Mouse (Mus musculus) frontal cortex, adult (tissue): ENCODE measurements around the gene Fpr3.
"Not testable (repeated sequence)": the region's sequence is repeated elsewhere in the genome, so short reads cannot be mapped to it uniquely, and the experiment has no call there.

ENCODE experiments used
- ATAC-seq: cut with Nextera tagmentation; 2 replicates; pipeline ENCODE4 v1.9.2; 2017; ENCODE audit warnings: mild to moderate bottlenecking, moderate library complexity, mixed read lengths; ENCODE audit not compliant: low TSS enrichment

Gene Fpr3

GRCm38 (mm10) chr17:17882672-17883071, 5.0 kb upstream of the Fpr3 start:
- ATAC-seq = no peak

- no peak for ATAC-seq
Observed at GRCm38 (mm10) chr17:17883840-17884239, 3.8 kb upstream of the Fpr3 start, which contains the start of gene Fpr1. TSS of gene Fpr1 (minus strand) at chr17:17883940.

- ATAC-seq = no peak
Observed at GRCm38 (mm10) chr17:17889732-17890425, 2.2 kb downstream of the Fpr3 start.

GRCm38 (mm10) chr17:17896039-17896438, 8.4 kb downstream of the Fpr3 start:
- ATAC-seq = no peak; the same call in 1 of the 2 replicates

GRCm38 (mm10) chr17:17899268-17899667, 11.6 kb downstream of the Fpr3 start:
- no peak; the same call in 1 of the 2 replicates for ATAC-seq

GRCm38 (mm10) chr17:17900768-17901167, 13.1 kb downstream of the Fpr3 start:
- no peak for ATAC-seq

- ATAC-seq = peak; percentile 100
Observed at GRCm38 (mm10) chr17:17909636-17910421, 22.2 kb downstream of the Fpr3 start.

GRCm38 (mm10) chr17:17912618-17913017, 25.0 kb downstream of the Fpr3 start:
- not testable (repeated sequence) for ATAC-seq

- ATAC-seq = no peak
Observed at GRCm38 (mm10) chr17:17917376-17917775, 29.7 kb downstream of the Fpr3 start.

GRCm38 (mm10) chr17:17917782-17918181, 30.1 kb downstream of the Fpr3 start:
- ATAC-seq = no peak

- ATAC-seq = no peak
Observed at GRCm38 (mm10) chr17:17973443-17973842, 85.8 kb downstream of the Fpr3 start.

GRCm38 (mm10) chr17:17981232-17981631, 93.6 kb downstream of the Fpr3 start:
- ATAC-seq = not testable (repeated sequence)

- no peak for ATAC-seq
Observed at GRCm38 (mm10) chr17:18004752-18005151, 117.1 kb downstream of the Fpr3 start.
